Mouse (Mus musculus) heart, embryonic 12.5 days (tissue): Measurements from ENCODE around the gene Stxbp6. TPM values are rescaled to one million over a fixed set of nuclear protein-coding genes. Genes with fewer than 3 reads are reported as not detected.
A peak's percentile ranks its signal among the peaks of the same experiment; 100 is the strongest.

ENCODE experiments used
- ATAC-seq: fragments of 200-750 bp; cut with Nextera tagmentation; 2 replicates; pipeline ENCODE4 v1.8.0; 2017; ENCODE audit warnings: moderate TSS enrichment, moderate library complexity; ENCODE audit not compliant: insufficient number of reproducible peaks, low FRiP score
- H3K27ac ChIP-seq: fragments of 300-500 bp; sonication (generic); 2 replicates; pipeline ENCODE4 v1.5.1; 2016; ENCODE audit warnings: mild to moderate bottlenecking, moderate library complexity; ENCODE audit not compliant: poor library complexity, severe bottlenecking
- H3K27me3 ChIP-seq: fragments of 300-500 bp; sonication (generic); replicated peaks from 2 replicates; pipeline ENCODE4 v1.6.1; 2016; ENCODE audit warnings: mild to moderate bottlenecking, moderate library complexity
- H3K36me3 ChIP-seq: fragments of 300-500 bp; sonication (generic); 2 replicates; pipeline ENCODE4 v1.6.1; 2016; ENCODE audit warnings: mild to moderate bottlenecking, moderate library complexity
- H3K4me1 ChIP-seq: fragments of 300-500 bp; sonication (generic); replicated peaks from 2 replicates; pipeline ENCODE4 v1.6.1; 2016; ENCODE audit warnings: mild to moderate bottlenecking
- H3K4me2 ChIP-seq: fragments of 300-500 bp; sonication (generic); 2 replicates; pipeline ENCODE4 v1.6.1; 2016; ENCODE audit warnings: mild to moderate bottlenecking, moderate library complexity
- H3K4me3 ChIP-seq: fragments of 300-500 bp; sonication (generic); 2 replicates; pipeline ENCODE4 v1.5.1; 2016; ENCODE audit warnings: mild to moderate bottlenecking
- H3K9ac ChIP-seq: fragments of 300-500 bp; sonication (generic); 2 replicates; pipeline ENCODE4 v1.6.1; 2016; ENCODE audit warnings: mild to moderate bottlenecking, moderate library complexity
- H3K9me3 ChIP-seq: fragments of 300-500 bp; sonication (generic); replicated peaks from 2 replicates; pipeline ENCODE4 v1.6.1; 2016; ENCODE audit warnings: mild to moderate bottlenecking, moderate library complexity
- WGBS: fragments of 180-500 bp; shearing (Covaris S2); methylation state at CpG from one replicate; pipeline ENCODE4 v1.1.7; 2016; 5-methylcytosine and 5-hydroxymethylcytosine counted together
- polyA plus RNA-seq: library from polyadenylated mRNA; unstranded; fragments of >200 nt; fragmentation: Nextera tagmentation; extraction: Ambion mirVana; gene quantifications from 2 replicates; pipeline ENCODE4 v1.2.1, GENCODE M21; 2016

Stxbp6 gene
- polyA plus RNA-seq, 1 experiment from 2014 or later, result 14.4 TPM

- Histone ChIP-seq H3K4me3 (no peak overlapping the region), H3K9ac (no peak overlapping the region), H3K27me3 (no peaks in the 10 kb centered on the region), H3K4me2 (no peak overlapping the region), H3K9me3 (no peaks in the 10 kb centered on the region), H3K36me3 (no peaks in the 10 kb centered on the region), H3K4me1 (peaks cover 17% of the 10 kb centered on the region), H3K27ac (no peak overlapping the region)
- WGBS, result 61% methylated on average over 3 of the region's 3 CpGs
- ATAC-seq, result no peak
Measured at GRCm38 (mm10) chr12:44993391-44993790, 81.1 kb downstream of the Stxbp6 start.

GRCm38 (mm10) chr12:44992847-44993246, 81.7 kb downstream of the Stxbp6 start:
- H3K4me3 ChIP-seq, result no peak overlapping the region
- no peaks in the 10 kb centered on the region for H3K36me3 ChIP-seq
- H3K4me1 ChIP-seq, result peaks cover 18% of the 10 kb centered on the region
- no peak overlapping the region for H3K4me2 ChIP-seq
- no peaks in the 10 kb centered on the region for H3K27me3 ChIP-seq
- H3K27ac ChIP-seq, result no peak overlapping the region
- 61% methylated on average over 4 of the region's 4 CpGs for WGBS
- no peaks in the 10 kb centered on the region for H3K9me3 ChIP-seq
- no peak overlapping the region for H3K9ac ChIP-seq
- ATAC-seq, result no peak

DNA sequence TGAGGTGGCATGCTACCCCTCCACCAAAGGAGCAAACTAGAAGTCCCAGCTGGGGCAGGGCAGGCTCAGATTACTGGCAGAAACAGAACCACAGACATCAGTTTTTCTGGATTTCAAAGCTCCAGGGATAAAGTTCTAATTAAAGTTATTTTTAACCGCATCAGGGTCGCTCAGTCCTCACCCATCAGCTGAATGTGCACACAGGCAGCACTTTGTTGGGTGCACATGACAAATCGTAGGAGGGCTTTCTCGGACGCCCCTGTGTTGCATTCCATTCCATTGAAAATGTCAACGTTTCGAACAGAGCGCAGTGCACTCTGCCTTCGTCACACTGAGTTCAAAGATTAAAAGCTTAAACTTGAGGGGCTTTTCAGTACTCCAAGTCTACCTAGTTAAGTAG, 84.1 kb downstream of the Stxbp6 start:
- Histone ChIP-seq H3K9me3 (no peaks in the 10 kb centered on the region), H3K27me3 (no peaks in the 10 kb centered on the region), H3K4me3 (no peak overlapping the region), H3K4me1 (peaks cover 19% of the 10 kb centered on the region), H3K27ac (peak overlapping the region; percentile 33; the same call in 1 of the 2 replicates), H3K4me2 (peak overlapping the region; percentile 43; the same call in 1 of the 2 replicates), H3K36me3 (no peaks in the 10 kb centered on the region), H3K9ac (no peak overlapping the region)
- WGBS, result 31% methylated on average over 9 of the region's 9 CpGs
- no peak for ATAC-seq

DNA sequence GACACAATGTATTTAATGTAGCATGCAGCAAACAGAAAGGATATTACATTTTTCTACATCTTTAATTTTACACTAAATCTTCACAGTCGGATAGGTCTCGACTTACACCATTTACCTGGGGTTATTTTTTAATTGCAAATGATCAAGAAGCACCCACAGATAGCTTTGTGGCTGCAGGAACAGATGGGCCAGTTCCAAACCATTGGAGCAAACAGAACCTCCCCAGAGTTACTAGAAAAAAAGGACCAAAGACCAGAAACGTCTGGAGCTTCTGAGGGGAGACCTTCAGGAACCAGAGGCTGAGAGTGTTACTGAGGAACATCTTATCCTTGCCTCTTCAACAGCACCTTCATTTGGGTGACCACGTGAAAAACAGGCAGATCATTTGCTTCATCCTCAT, 85.5 kb downstream of the Stxbp6 start:
- 82% methylated on average over 4 of the region's 4 CpGs for WGBS
- Histone ChIP-seq H3K36me3 (no peaks in the 10 kb centered on the region), H3K4me3 (no peak overlapping the region), H3K27me3 (no peaks in the 10 kb centered on the region), H3K9me3 (no peaks in the 10 kb centered on the region), H3K27ac (no peak overlapping the region), H3K4me1 (peaks cover 19% of the 10 kb centered on the region), H3K4me2 (no peak overlapping the region), H3K9ac (no peak overlapping the region)
- ATAC-seq, result no peak

DNA sequence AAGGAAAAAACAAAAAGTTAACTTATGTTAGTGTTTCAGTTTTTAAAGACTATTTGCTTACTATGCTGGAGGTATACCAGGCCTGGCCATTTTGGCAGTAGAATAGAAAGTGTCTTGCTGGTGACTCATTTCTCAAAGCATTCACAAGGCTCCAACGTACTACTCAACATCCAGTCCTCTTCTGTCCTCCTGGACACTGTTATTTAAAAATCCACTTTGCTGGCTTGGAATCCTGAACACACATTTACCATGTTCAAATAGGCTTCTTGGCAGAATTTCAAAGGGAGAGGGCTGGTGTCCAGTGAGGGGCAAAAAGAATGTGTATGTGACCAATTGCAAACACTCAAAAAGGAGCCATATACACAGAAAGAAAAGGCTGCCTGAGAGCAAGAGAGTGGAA, 86.7 kb downstream of the Stxbp6 start:
- Histone ChIP-seq H3K4me1 (peaks cover 16% of the 10 kb centered on the region), H3K36me3 (no peaks in the 10 kb centered on the region), H3K9ac (no peak overlapping the region), H3K9me3 (no peaks in the 10 kb centered on the region), H3K27me3 (no peaks in the 10 kb centered on the region), H3K4me3 (no peak overlapping the region), H3K4me2 (no peak overlapping the region), H3K27ac (no peak overlapping the region)
- 43% methylated on average over 1 of the region's 1 CpGs for WGBS
- ATAC-seq, result no peak

GRCm38 (mm10) chr12:44979316-44979848, 95.1 kb downstream of the Stxbp6 start:
- ATAC-seq, result no peak
- H3K4me1 ChIP-seq, result peaks cover 19% of the 10 kb centered on the region
- H3K9ac ChIP-seq, result no peak overlapping the region
- H3K4me3 ChIP-seq, result no peak overlapping the region
- H3K9me3 ChIP-seq, result no peaks in the 10 kb centered on the region
- no peak overlapping the region for H3K4me2 ChIP-seq
- H3K36me3 ChIP-seq, result no peaks in the 10 kb centered on the region
- peak overlapping the region; percentile 43; the same call in 1 of the 2 replicates for H3K27ac ChIP-seq
- no peaks in the 10 kb centered on the region for H3K27me3 ChIP-seq
- WGBS, result 35% methylated on average over 5 of the region's 5 CpGs

DNA sequence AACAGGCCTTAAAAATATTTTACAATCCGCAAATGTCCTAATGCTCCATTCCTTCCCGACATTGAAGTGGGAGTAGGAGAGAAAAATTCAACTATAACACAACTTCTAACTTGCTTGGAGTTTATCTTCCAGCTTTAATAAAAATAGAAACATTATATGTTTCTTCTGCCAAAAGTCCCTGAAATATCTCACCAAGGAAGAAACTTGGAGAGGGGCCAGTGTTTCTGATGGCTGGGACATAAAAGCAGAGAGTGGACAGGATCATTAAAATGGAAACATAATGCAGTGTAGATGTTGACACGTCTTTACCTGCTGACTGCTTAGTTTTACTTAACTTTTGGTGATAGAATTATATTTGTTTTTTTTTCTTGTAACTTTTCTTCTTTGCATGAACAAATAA, 99.2 kb downstream of the Stxbp6 start:
- no peaks in the 10 kb centered on the region for H3K9me3 ChIP-seq
- H3K4me3 ChIP-seq, result no peak overlapping the region
- no peak overlapping the region for H3K9ac ChIP-seq
- H3K4me1 ChIP-seq, result peaks cover 19% of the 10 kb centered on the region
- H3K27ac ChIP-seq, result 0 out of 2 replicates have a peak overlapping the region, but pooled peaks have one; percentile 21
- WGBS, result 51% methylated on average over 3 of the region's 3 CpGs
- ATAC-seq, result no peak
- H3K27me3 ChIP-seq, result no peaks in the 10 kb centered on the region
- no peak overlapping the region for H3K4me2 ChIP-seq
- H3K36me3 ChIP-seq, result no peaks in the 10 kb centered on the region

DNA sequence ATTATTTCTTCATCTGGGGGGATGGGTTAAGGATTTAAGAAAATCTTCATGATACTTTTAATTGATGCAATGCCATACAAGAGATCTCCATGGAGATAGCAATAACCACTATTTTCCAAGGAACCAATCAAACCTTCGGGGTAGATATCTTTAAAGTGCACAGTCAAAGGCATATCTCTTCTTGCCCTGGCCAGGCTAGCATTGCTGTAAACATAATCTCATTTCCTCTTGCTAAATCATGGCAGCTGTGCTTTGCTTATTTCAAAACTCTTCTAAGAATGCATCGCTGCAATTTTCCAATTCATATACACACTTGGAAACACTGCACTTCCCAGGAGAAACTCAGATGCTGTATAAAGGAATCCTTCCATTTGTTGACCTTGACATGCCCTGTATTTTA, 103.0 kb downstream of the Stxbp6 start:
- Histone ChIP-seq H3K4me3 (no peak overlapping the region), H3K27ac (no peak overlapping the region), H3K36me3 (no peaks in the 10 kb centered on the region), H3K4me2 (no peak overlapping the region), H3K9me3 (no peaks in the 10 kb centered on the region), H3K27me3 (no peaks in the 10 kb centered on the region), H3K9ac (no peak overlapping the region), H3K4me1 (peaks cover 6% of the 10 kb centered on the region; the same call in 1 of the 2 replicates)
- WGBS, result 70% methylated on average over 2 of the region's 2 CpGs
- no peak for ATAC-seq

- Histone ChIP-seq H3K9me3 (no peaks in the 10 kb centered on the region), H3K4me3 (no peak overlapping the region), H3K4me2 (no peak overlapping the region), H3K4me1 (no peaks in the 10 kb centered on the region), H3K9ac (no peak overlapping the region), H3K36me3 (no peaks in the 10 kb centered on the region), H3K27me3 (no peaks in the 10 kb centered on the region), H3K27ac (no peak overlapping the region)
- 83% methylated on average over 1 of the region's 1 CpGs for WGBS
- no peak for ATAC-seq
Measured at GRCm38 (mm10) chr12:44967448-44967847, 107.1 kb downstream of the Stxbp6 start.

- Histone ChIP-seq H3K4me2 (no peak overlapping the region), H3K4me3 (no peak overlapping the region), H3K27ac (no peak overlapping the region), H3K27me3 (no peaks in the 10 kb centered on the region), H3K9me3 (no peaks in the 10 kb centered on the region), H3K4me1 (no peaks in the 10 kb centered on the region), H3K36me3 (no peaks in the 10 kb centered on the region), H3K9ac (no peak overlapping the region)
- no peak for ATAC-seq
- 88% methylated on average over 3 of the region's 3 CpGs for WGBS
Measured at GRCm38 (mm10) chr12:44957474-44957873, 117.0 kb downstream of the Stxbp6 start.

DNA sequence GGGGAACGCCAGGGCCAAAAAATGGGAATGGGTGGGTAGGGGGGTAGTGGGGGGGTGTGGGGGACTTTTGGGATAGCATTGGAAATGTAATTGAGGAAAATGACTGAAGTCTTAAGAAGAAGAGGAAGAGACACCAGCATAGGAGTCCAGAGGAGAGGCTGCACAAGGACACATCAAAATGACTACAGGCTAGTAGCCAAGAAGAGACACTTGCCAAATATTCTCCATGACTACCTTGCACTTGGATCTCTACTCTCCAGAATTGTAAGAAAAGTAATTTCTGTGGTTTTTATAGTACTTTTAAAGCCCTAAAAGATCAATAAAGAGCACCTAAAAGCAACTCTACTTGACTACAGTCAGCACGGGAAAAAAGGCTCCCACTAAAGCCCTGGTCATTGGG, 121.4 kb downstream of the Stxbp6 start:
- Histone ChIP-seq H3K4me1 (no peaks in the 10 kb centered on the region), H3K27me3 (no peaks in the 10 kb centered on the region), H3K9ac (no peak overlapping the region), H3K9me3 (no peaks in the 10 kb centered on the region), H3K27ac (no peak overlapping the region), H3K36me3 (no peaks in the 10 kb centered on the region), H3K4me2 (no peak overlapping the region), H3K4me3 (no peak overlapping the region)
- ATAC-seq, result no peak
- 92% methylated on average over 2 of the region's 2 CpGs for WGBS

DNA sequence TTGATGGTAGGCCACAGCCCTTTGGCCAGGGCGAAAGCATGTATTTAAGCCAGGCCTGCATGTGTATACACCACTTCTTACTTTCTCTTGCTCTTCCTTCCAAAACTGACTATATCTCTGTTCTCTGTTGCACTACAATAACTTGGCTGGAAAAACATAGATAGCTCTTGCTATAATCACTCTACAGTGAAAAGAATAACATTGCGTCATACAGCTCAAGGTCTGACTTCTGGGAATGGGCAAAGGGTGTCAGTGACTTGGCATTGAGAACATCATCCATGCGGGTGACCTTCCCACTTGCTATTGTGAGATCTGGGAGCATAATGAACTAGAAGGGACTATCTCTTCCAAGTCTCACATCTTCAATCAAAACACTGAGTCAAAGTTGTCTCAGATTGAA, 122.4 kb downstream of the Stxbp6 start:
- 63% methylated on average over 3 of the region's 3 CpGs for WGBS
- Histone ChIP-seq H3K4me2 (no peak overlapping the region), H3K27me3 (no peaks in the 10 kb centered on the region), H3K4me3 (no peak overlapping the region), H3K27ac (no peak overlapping the region), H3K9ac (no peak overlapping the region), H3K4me1 (no peaks in the 10 kb centered on the region), H3K9me3 (no peaks in the 10 kb centered on the region), H3K36me3 (no peaks in the 10 kb centered on the region)
- ATAC-seq, result peak; percentile 81
